Mouse (Mus musculus) midbrain, embryonic 11.5 days (tissue): ENCODE results near the gene Fra10ac1. TPM values are rescaled to one million over a fixed set of nuclear protein-coding genes. Genes with fewer than 3 reads are reported as not detected.
A peak's percentile ranks its signal among the peaks of the same experiment; 100 is the strongest.

ENCODE experiments used
- ATAC-seq: fragments of 200-750 bp; cut with Nextera tagmentation; 2 replicates; pipeline ENCODE4 v1.8.0; 2017; ENCODE audit warnings: moderate TSS enrichment, moderate library complexity; ENCODE audit not compliant: low FRiP score
- DNase-seq: peaks from one replicate; pipeline ENCODE4 v3.0.0; 2015; ENCODE audit warnings: low spot score; ENCODE audit errors: missing footprints
- H3K27ac ChIP-seq: fragments of 300-500 bp; sonication (generic); 2 replicates; pipeline ENCODE4 v1.5.1; 2014; ENCODE audit warnings: low read depth, low read length
- H3K27me3 ChIP-seq: fragments of 300-500 bp; sonication (generic); 2 replicates; pipeline ENCODE4 v1.6.1; 2014; ENCODE audit warnings: mild to moderate bottlenecking, low read length, moderate library complexity, mixed read lengths; ENCODE audit not compliant: control insufficient read depth, insufficient read depth
- H3K36me3 ChIP-seq: fragments of 300-500 bp; sonication (generic); 2 replicates; pipeline ENCODE4 v1.6.1; 2014; ENCODE audit warnings: mild to moderate bottlenecking, low read length, moderate library complexity, mixed read lengths; ENCODE audit not compliant: control insufficient read depth, insufficient read depth
- H3K4me1 ChIP-seq: fragments of 300-500 bp; sonication (generic); 2 replicates; pipeline ENCODE4 v1.6.1; 2014; ENCODE audit warnings: low read length; ENCODE audit not compliant: control insufficient read depth, insufficient read depth
- H3K4me2 ChIP-seq: fragments of 300-500 bp; sonication (generic); 2 replicates; pipeline ENCODE4 v1.6.1; 2014; ENCODE audit warnings: mild to moderate bottlenecking, moderate library complexity
- H3K4me3 ChIP-seq: fragments of 300-500 bp; sonication (generic); 2 replicates; pipeline ENCODE4 v1.5.1; 2014; ENCODE audit warnings: low read depth, low read length
- H3K9ac ChIP-seq: fragments of 300-500 bp; sonication (generic); 2 replicates; pipeline ENCODE4 v1.6.1; 2014; ENCODE audit warnings: low read length
- H3K9me3 ChIP-seq: fragments of 300-500 bp; sonication (generic); 2 replicates; pipeline ENCODE4 v1.6.1; 2016; ENCODE audit warnings: low read length; ENCODE audit not compliant: control insufficient read depth
- WGBS: fragments of 180-500 bp; shearing (Covaris S2); extraction: QIAGEN DNeasy Blood & Tissue Kit; methylation state at CpG from one replicate; pipeline ENCODE4 v1.1.7; 2014; 5-methylcytosine and 5-hydroxymethylcytosine counted together
- polyA plus RNA-seq: library from polyadenylated mRNA; unstranded; fragments of >200 nt; fragmentation: Nextera tagmentation; extraction: Ambion mirVana; gene quantifications from 2 replicates; pipeline ENCODE4 v1.2.1, GENCODE M21; 2014

Gene Fra10ac1
- polyA plus RNA-seq, 1 experiment from 2014 or later, result 47.5 TPM

DNA sequence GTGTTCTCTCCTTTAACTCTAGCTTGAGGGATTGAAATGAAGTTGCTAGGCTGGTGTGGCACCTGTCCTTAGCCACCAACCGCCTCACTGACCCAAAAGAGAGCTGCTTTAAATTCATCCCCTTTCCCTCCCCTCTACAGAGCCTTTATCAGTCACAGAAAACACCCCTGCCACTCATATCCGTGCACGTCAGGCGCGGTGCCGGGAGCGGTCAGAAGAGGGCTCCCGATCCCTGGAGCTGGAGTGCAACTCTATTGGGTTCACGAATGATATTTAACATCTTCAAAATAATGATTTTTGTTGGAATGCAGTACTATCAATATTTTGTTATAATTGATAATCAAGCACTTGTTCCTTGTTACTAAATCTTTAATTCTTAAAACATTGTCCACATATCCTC is 17.3 kb downstream of the Fra10ac1 start:
- ATAC-seq (no peak; the same call in 1 of the 2 replicates), DNase-seq (peak; percentile 84)
- no peak overlapping the region for H3K27ac ChIP-seq
- H3K36me3 ChIP-seq, result peaks cover 4% of the 10 kb centered on the region
- H3K27me3 ChIP-seq, result no peaks in the 10 kb centered on the region
- WGBS, result 52% methylated on average over 9 of the region's 9 CpGs
- no peaks in the 10 kb centered on the region for H3K4me1 ChIP-seq
- no peak overlapping the region for H3K4me3 ChIP-seq
- no peak overlapping the region for H3K4me2 ChIP-seq
- no peaks in the 10 kb centered on the region for H3K9me3 ChIP-seq
- no peak overlapping the region for H3K9ac ChIP-seq

- Histone ChIP-seq H3K9me3 (no peaks in the 10 kb centered on the region), H3K9ac (no peak overlapping the region), H3K4me2 (no peak overlapping the region), H3K4me3 (no peak overlapping the region), H3K27me3 (no peaks in the 10 kb centered on the region), H3K4me1 (no peaks in the 10 kb centered on the region), H3K36me3 (peaks cover 4% of the 10 kb centered on the region), H3K27ac (no peak overlapping the region)
- WGBS, result 93% methylated on average over 5 of the region's 5 CpGs
- ATAC-seq, result no peak
- peak; percentile 79 for DNase-seq
These were observed 25.2 kb downstream of the Fra10ac1 start for GRCm38 (mm10) chr19:38198731-38199130.

- H3K27ac ChIP-seq, result no peak overlapping the region
- 93% methylated on average over 4 of the region's 4 CpGs for WGBS
- ATAC-seq (no peak), DNase-seq (peak; percentile 59)
- no peaks in the 10 kb centered on the region for H3K9me3 ChIP-seq
- H3K27me3 ChIP-seq, result no peaks in the 10 kb centered on the region
- H3K9ac ChIP-seq, result no peak overlapping the region
- H3K4me1 ChIP-seq, result no peaks in the 10 kb centered on the region
- H3K4me2 ChIP-seq, result no peak overlapping the region
- no peaks in the 10 kb centered on the region for H3K36me3 ChIP-seq
- no peak overlapping the region for H3K4me3 ChIP-seq
These were observed 28.7 kb downstream of the Fra10ac1 start for GRCm38 (mm10) chr19:38195245-38195644.

- H3K36me3 ChIP-seq, result no peaks in the 10 kb centered on the region
- H3K27me3 ChIP-seq, result no peaks in the 10 kb centered on the region
- no peak overlapping the region for H3K4me2 ChIP-seq
- DNase-seq, result peak; percentile 19
- 78% methylated on average over 5 of the region's 5 CpGs for WGBS
- ATAC-seq, result no peak
- H3K27ac ChIP-seq, result no peak overlapping the region
- no peaks in the 10 kb centered on the region for H3K4me1 ChIP-seq
- H3K4me3 ChIP-seq, result no peak overlapping the region
- H3K9me3 ChIP-seq, result no peaks in the 10 kb centered on the region
- no peak overlapping the region for H3K9ac ChIP-seq
These were observed 32.5 kb downstream of the Fra10ac1 start for GRCm38 (mm10) chr19:38191446-38191845.

GRCm38 (mm10) chr19:38190606-38191005 is 33.4 kb downstream of the Fra10ac1 start:
- DNase-seq (peak; percentile 57), ATAC-seq (no peak)
- no peaks in the 10 kb centered on the region for H3K9me3 ChIP-seq
- no peaks in the 10 kb centered on the region for H3K27me3 ChIP-seq
- no peaks in the 10 kb centered on the region for H3K36me3 ChIP-seq
- no peaks in the 10 kb centered on the region for H3K4me1 ChIP-seq
- 90% methylated on average over 3 of the region's 3 CpGs for WGBS
- H3K4me2 ChIP-seq, result no peak overlapping the region
- H3K27ac ChIP-seq, result no peak overlapping the region
- H3K9ac ChIP-seq, result no peak overlapping the region
- no peak overlapping the region for H3K4me3 ChIP-seq

DNA sequence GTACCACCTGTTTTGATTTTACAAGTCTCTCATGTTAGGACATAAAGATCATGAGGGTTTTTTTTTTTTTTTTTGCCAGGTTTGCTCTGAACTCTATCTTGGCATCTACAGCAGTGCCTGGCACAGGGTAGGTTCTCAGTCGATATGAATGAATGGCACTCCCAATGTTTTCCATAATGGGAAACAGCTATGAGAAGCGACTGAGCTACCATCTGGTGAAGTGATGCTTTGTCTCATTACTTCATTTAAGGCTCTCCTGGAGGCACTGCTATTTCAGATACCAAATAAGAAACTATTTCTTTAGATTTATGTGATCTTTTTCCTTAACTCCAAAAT is 36.6 kb downstream of the Fra10ac1 start:
- WGBS, result 89% methylated on average over 2 of the region's 2 CpGs
- no peaks in the 10 kb centered on the region for H3K9me3 ChIP-seq
- no peak overlapping the region for H3K9ac ChIP-seq
- ATAC-seq (no peak), DNase-seq (peak; percentile 4)
- no peaks in the 10 kb centered on the region for H3K27me3 ChIP-seq
- no peaks in the 10 kb centered on the region for H3K36me3 ChIP-seq
- no peaks in the 10 kb centered on the region for H3K4me1 ChIP-seq
- H3K4me2 ChIP-seq, result no peak overlapping the region
- H3K4me3 ChIP-seq, result no peak overlapping the region
- H3K27ac ChIP-seq, result no peak overlapping the region

DNA sequence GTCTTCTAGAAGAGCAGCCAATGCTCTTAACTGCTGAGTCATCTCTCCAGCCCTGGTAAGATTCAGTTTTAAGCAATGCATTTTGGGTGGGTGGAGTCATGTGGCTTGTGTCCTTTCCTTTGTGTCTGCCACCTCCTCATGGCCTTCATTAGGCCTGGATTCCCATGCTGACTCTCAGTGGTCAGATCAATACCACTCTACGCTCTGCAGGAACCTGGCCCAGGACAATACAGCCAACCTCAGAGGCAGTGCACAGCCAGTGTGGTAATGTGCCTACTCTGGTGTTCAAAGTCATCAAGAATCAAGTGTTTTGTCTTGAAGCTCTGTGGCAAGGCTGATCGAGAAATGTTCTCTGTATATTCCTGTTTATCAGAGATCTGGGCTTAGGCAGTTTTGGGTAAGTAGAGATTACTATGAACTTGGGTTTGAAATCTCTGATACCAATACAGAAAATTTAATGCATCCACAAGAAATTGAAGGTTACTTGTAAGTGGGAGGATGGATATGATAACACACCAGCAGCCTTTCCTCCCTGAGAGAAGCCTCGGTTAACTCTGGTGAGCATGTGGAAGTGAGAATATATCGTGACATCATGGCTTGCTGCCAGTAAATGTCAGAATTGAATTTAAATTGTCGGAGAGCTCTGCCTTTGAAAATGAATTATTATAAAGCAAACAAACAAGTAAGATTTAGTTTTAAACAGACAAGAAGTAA is 37.2 kb downstream of the Fra10ac1 start:
- Histone ChIP-seq H3K27me3 (no peaks in the 10 kb centered on the region), H3K4me3 (no peak overlapping the region), H3K9me3 (no peaks in the 10 kb centered on the region), H3K4me1 (no peaks in the 10 kb centered on the region), H3K4me2 (no peak overlapping the region), H3K36me3 (no peaks in the 10 kb centered on the region), H3K9ac (no peak overlapping the region), H3K27ac (no peak overlapping the region)
- DNase-seq (no peak), ATAC-seq (no peak)
- 92% methylated on average over 5 of the region's 5 CpGs for WGBS

DNA sequence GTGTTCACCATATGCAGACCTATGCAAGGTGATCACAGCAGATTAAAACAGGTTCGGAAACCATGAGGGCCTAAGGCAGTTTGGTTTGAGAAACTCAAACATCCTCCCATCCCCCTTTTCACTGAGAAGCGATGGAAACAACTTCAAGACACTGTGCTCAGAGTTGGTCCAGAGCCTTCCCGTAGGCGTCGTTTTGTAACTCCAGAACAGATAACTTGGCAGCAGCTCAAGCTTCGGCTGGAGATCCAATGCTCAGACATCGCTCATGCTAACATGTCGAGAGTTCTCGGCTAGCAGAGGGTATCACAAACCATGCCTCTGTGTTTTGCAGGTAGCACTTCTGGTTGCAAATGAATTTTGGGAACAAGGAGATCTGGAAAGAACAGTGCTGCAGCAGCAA is 44.3 kb downstream of the Fra10ac1 start:
- WGBS, result 89% methylated on average over 9 of the region's 9 CpGs
- Histone ChIP-seq H3K27me3 (no peaks in the 10 kb centered on the region), H3K9me3 (no peaks in the 10 kb centered on the region), H3K27ac (no peak overlapping the region), H3K4me2 (no peak overlapping the region), H3K4me3 (no peak overlapping the region), H3K4me1 (no peaks in the 10 kb centered on the region), H3K9ac (no peak overlapping the region), H3K36me3 (no peaks in the 10 kb centered on the region)
- ATAC-seq (no peak), DNase-seq (no peak)

- no peak for ATAC-seq
- H3K36me3 ChIP-seq, result no peaks in the 10 kb centered on the region
- no peak overlapping the region for H3K4me3 ChIP-seq
- 59% methylated on average over 2 of the region's 2 CpGs for WGBS
- H3K4me1 ChIP-seq, result no peaks in the 10 kb centered on the region
- no peaks in the 10 kb centered on the region for H3K9me3 ChIP-seq
- H3K9ac ChIP-seq, result no peak overlapping the region
- H3K4me2 ChIP-seq, result no peak overlapping the region
- H3K27me3 ChIP-seq, result no peaks in the 10 kb centered on the region
- DNase-seq, result no peak
- no peak overlapping the region for H3K27ac ChIP-seq
These were observed 59.3 kb downstream of the Fra10ac1 start for GRCm38 (mm10) chr19:38164633-38165032.
